Comparison of ENCODE assay signal across 15 mouse cellular contexts in genomic region chr10:122861696-122862385, GRCm38 (mm10).
DNase-seq lines count a peak whose midpoint lies in the region; ATAC-seq and TF ChIP-seq lines count a peak whose summit lies in the region.
"Had no signal": no experiment of that assay in that cellular context is flagged by ENCODE, and none has a peak within 500 bp of the region (broad histone marks: within the 10 kb centered on the region; RNA-seq: fewer than 3 reads in every experiment).

No protein-coding gene starts in this region.

- DNase-seq in midbrain, embryonic 14.5 days = no peak
- DNase-seq in forebrain, postnatal 0 days = peak; percentile 29
- no peak for DNase-seq in cerebellum, adult 2 months
- DNase-seq: cerebellum, adult 9-11 months; heart, postnatal 36 days; kidney, adult 18-20 months; lung, postnatal 4 days; right cerebral cortex, adult 18-20 months had no signal

- TF ChIP-seq CTCF in forebrain, postnatal 0 days (IDR thresholded peaks at IDR 0.05; ENCODE audit: low read depth) = no peak
- no peak for TF ChIP-seq CTCF in cerebellum, adult 2 months (IDR thresholded peaks at IDR 0.05; ENCODE audit: borderline replicate concordance, insufficient read depth, low read depth, low read length)

- no peak for TF ChIP-seq POLR2A in cerebellum, adult 2 months (IDR thresholded peaks at IDR 0.05; ENCODE audit: borderline replicate concordance, insufficient read depth, low read length)

- H3K9ac ChIP-seq in midbrain, embryonic 13.5 days (replicated peaks) = no peak overlapping the region
- H3K9ac ChIP-seq in midbrain, embryonic 14.5 days (replicated peaks; ENCODE audit: low read length) = no peak overlapping the region
- H3K9ac ChIP-seq in forebrain, postnatal 0 days = no peak overlapping the region
- H3K9ac ChIP-seq in neural tube, embryonic 12.5 days = no peak overlapping the region
- no peak overlapping the region for H3K9ac ChIP-seq in heart, embryonic 11.5 days (ENCODE audit: low read depth, low read length)
- H3K9ac ChIP-seq: embryonic facial prominence, embryonic 12.5 days; liver, embryonic 14.5 days had no signal

- H3K36me3 ChIP-seq in midbrain, embryonic 13.5 days = no peaks in the 10 kb centered on the region
- no peaks in the 10 kb centered on the region for H3K36me3 ChIP-seq in midbrain, embryonic 14.5 days (ENCODE audit: control insufficient read depth, insufficient read depth, low read length)
- 0 out of 2 replicates have a peak, but pooled peaks cover 3% of the 10 kb centered on the region for H3K36me3 ChIP-seq in forebrain, postnatal 0 days (ENCODE audit: insufficient read depth)
- no peaks in the 10 kb centered on the region for H3K36me3 ChIP-seq in neural tube, embryonic 12.5 days
- H3K36me3 ChIP-seq in heart, embryonic 11.5 days (ENCODE audit: control insufficient read depth, insufficient read depth, low read length) = no peaks in the 10 kb centered on the region
- H3K36me3 ChIP-seq: embryonic facial prominence, embryonic 12.5 days had no signal

- H3K4me2 ChIP-seq in midbrain, embryonic 13.5 days (replicated peaks) = no peak overlapping the region
- H3K4me2 ChIP-seq in midbrain, embryonic 14.5 days (ENCODE audit: low read length) = no peak overlapping the region
- no peak overlapping the region for H3K4me2 ChIP-seq in forebrain, postnatal 0 days (ENCODE audit: low read depth)
- no peak overlapping the region for H3K4me2 ChIP-seq in neural tube, embryonic 12.5 days (replicated peaks)
- H3K4me2 ChIP-seq in heart, embryonic 11.5 days = no peak overlapping the region
- H3K4me2 ChIP-seq: embryonic facial prominence, embryonic 12.5 days had no signal

- 66% methylated on average over 18 of the region's 18 CpGs for WGBS in midbrain, embryonic 13.5 days
- WGBS in midbrain, embryonic 14.5 days = 61% methylated on average over 18 of the region's 18 CpGs
- WGBS in forebrain, postnatal 0 days = 47% methylated on average over 18 of the region's 18 CpGs
- 74% methylated on average over 18 of the region's 18 CpGs for WGBS in neural tube, embryonic 12.5 days
- 78% methylated on average over 18 of the region's 18 CpGs for WGBS in cerebellum, adult 2 months
- 84% methylated on average over 18 of the region's 18 CpGs for WGBS in heart, embryonic 11.5 days (ENCODE audit: insufficient replicate concordance)

- H3K27me3 ChIP-seq in midbrain, embryonic 13.5 days = no peaks in the 10 kb centered on the region
- H3K27me3 ChIP-seq in midbrain, embryonic 14.5 days (ENCODE audit: control insufficient read depth, insufficient read depth, low read length) = no peaks in the 10 kb centered on the region
- H3K27me3 ChIP-seq in forebrain, postnatal 0 days (ENCODE audit: insufficient read depth, low read length) = no peaks in the 10 kb centered on the region
- H3K27me3 ChIP-seq in neural tube, embryonic 12.5 days (replicated peaks) = no peaks in the 10 kb centered on the region
- H3K27me3 ChIP-seq in cerebellum, adult 2 months (ENCODE audit: control insufficient read depth, insufficient read depth, low read length) = no peaks in the 10 kb centered on the region
- no peaks in the 10 kb centered on the region for H3K27me3 ChIP-seq in heart, embryonic 11.5 days (ENCODE audit: control insufficient read depth, insufficient read depth, low read length)
- H3K27me3 ChIP-seq: embryonic facial prominence, embryonic 12.5 days had no signal

- no peaks in the 10 kb centered on the region for H3K9me3 ChIP-seq in midbrain, embryonic 13.5 days
- no peaks in the 10 kb centered on the region for H3K9me3 ChIP-seq in midbrain, embryonic 14.5 days (ENCODE audit: control insufficient read depth, low read length)
- no peaks in the 10 kb centered on the region for H3K9me3 ChIP-seq in forebrain, postnatal 0 days (ENCODE audit: low read length)
- H3K9me3 ChIP-seq in neural tube, embryonic 12.5 days = no peaks in the 10 kb centered on the region
- H3K9me3 ChIP-seq in heart, embryonic 11.5 days (replicated peaks; ENCODE audit: control insufficient read depth, low read length) = no peaks in the 10 kb centered on the region
- H3K9me3 ChIP-seq: embryonic facial prominence, embryonic 12.5 days had no signal

- H3K27ac ChIP-seq in midbrain, embryonic 13.5 days = peak overlapping the region; percentile 63
- no peak overlapping the region for H3K27ac ChIP-seq in midbrain, embryonic 14.5 days (replicated peaks; ENCODE audit: low read depth, low read length)
- H3K27ac ChIP-seq in forebrain, postnatal 0 days (ENCODE audit: low read depth, low read length) = no peak overlapping the region
- 0 out of 2 replicates have a peak overlapping the region, but pooled peaks have one; percentile 0 for H3K27ac ChIP-seq in neural tube, embryonic 12.5 days
- no peak overlapping the region for H3K27ac ChIP-seq in cerebellum, adult 2 months (ENCODE audit: insufficient read depth, low read length)
- H3K27ac ChIP-seq in heart, embryonic 11.5 days (ENCODE audit: low read depth, low read length) = no peak overlapping the region
- H3K27ac ChIP-seq: embryonic facial prominence, embryonic 12.5 days; liver, embryonic 14.5 days had no signal

- peak; percentile 58; the same call in 1 of the 2 replicates for ATAC-seq in midbrain, embryonic 13.5 days
- ATAC-seq in midbrain, embryonic 14.5 days (ENCODE audit: low FRiP score, low TSS enrichment) = no peak
- peak; percentile 23; the same call in 1 of the 2 replicates for ATAC-seq in forebrain, postnatal 0 days
- no peak for ATAC-seq in neural tube, embryonic 12.5 days (ENCODE audit: low FRiP score, low read depth)
- ATAC-seq in inflammation-experienced regulatory T-cells, adult 6 months = no peak
- ATAC-seq in heart, embryonic 11.5 days (replicated peaks; ENCODE audit: insufficient number of reproducible peaks, low FRiP score, low TSS enrichment) = no peak

- peaks cover 9% of the 10 kb centered on the region; the same call in 1 of the 2 replicates for H3K4me1 ChIP-seq in midbrain, embryonic 13.5 days (replicated peaks)
- 0 out of 2 replicates have a peak, but pooled peaks cover 3% of the 10 kb centered on the region for H3K4me1 ChIP-seq in midbrain, embryonic 14.5 days (ENCODE audit: control insufficient read depth, insufficient read depth, low read length)
- no peaks in the 10 kb centered on the region for H3K4me1 ChIP-seq in forebrain, postnatal 0 days (ENCODE audit: insufficient read depth)
- peaks cover 10% of the 10 kb centered on the region for H3K4me1 ChIP-seq in neural tube, embryonic 12.5 days
- H3K4me1 ChIP-seq in cerebellum, adult 2 months (ENCODE audit: control insufficient read depth, insufficient read depth, low read length) = peaks cover 3% of the 10 kb centered on the region; the same call in 1 of the 2 replicates
- H3K4me1 ChIP-seq in heart, embryonic 11.5 days (ENCODE audit: control insufficient read depth, insufficient read depth, low read length) = peaks cover 13% of the 10 kb centered on the region

- H3K4me3 ChIP-seq in midbrain, embryonic 13.5 days (replicated peaks) = no peak overlapping the region
- no peak overlapping the region for H3K4me3 ChIP-seq in midbrain, embryonic 14.5 days (replicated peaks; ENCODE audit: low read depth, low read length)
- no peak overlapping the region for H3K4me3 ChIP-seq in forebrain, postnatal 0 days (ENCODE audit: low read depth, low read length)
- no peak overlapping the region for H3K4me3 ChIP-seq in neural tube, embryonic 12.5 days
- no peak overlapping the region for H3K4me3 ChIP-seq in cerebellum, adult 2 months (replicated peaks; ENCODE audit: insufficient read depth, low read depth, low read length)
- H3K4me3 ChIP-seq in heart, embryonic 11.5 days (ENCODE audit: low read depth, low read length) = no peak overlapping the region
- H3K4me3 ChIP-seq: embryonic facial prominence, embryonic 12.5 days; myocyte had no signal

Comparison
In these comparisons a context has a peak if more than half of its experiments do, and no peak if none do; other contexts are left out.
1. ATAC-seq: peak in midbrain, embryonic 13.5 days (single experiment) and forebrain, postnatal 0 days (single experiment); none in midbrain, embryonic 14.5 days (single experiment), neural tube, embryonic 12.5 days (single experiment), inflammation-experienced regulatory T-cells, adult 6 months (single experiment) and heart, embryonic 11.5 days (single experiment).
2. H3K27ac ChIP-seq: peak in midbrain, embryonic 13.5 days (single experiment) and neural tube, embryonic 12.5 days (single experiment); none in midbrain, embryonic 14.5 days (single experiment), forebrain, postnatal 0 days (single experiment), cerebellum, adult 2 months (single experiment) and heart, embryonic 11.5 days (single experiment).